26 mouse cellular contexts compared by ENCODE assay signal in genomic region chr7:135756984-135757586, GRCm38 (mm10). TPM values are rescaled to one million over a fixed set of nuclear protein-coding genes. Genes with fewer than 3 reads are reported as not detected.
DNase-seq lines count a peak whose midpoint lies in the region; ATAC-seq and TF ChIP-seq lines count a peak whose summit lies in the region.
"Had no signal": no experiment of that assay in that cellular context is flagged by ENCODE, and none has a peak within 500 bp of the region (broad histone marks: within the 10 kb centered on the region; RNA-seq: fewer than 3 reads in every experiment).

No protein-coding gene starts in this region.

- no peak overlapping the region for H3K27ac ChIP-seq in forebrain, embryonic 14.5 days (ENCODE audit: low read depth, low read length)
- no peak overlapping the region for H3K27ac ChIP-seq in forebrain, embryonic 13.5 days
- H3K27ac ChIP-seq in hindbrain, embryonic 14.5 days: peak overlapping the region; percentile 33
- H3K27ac ChIP-seq in hindbrain, embryonic 11.5 days (ENCODE audit: low read depth, low read length): no peak overlapping the region
- no peak overlapping the region for H3K27ac ChIP-seq in midbrain, embryonic 14.5 days (replicated peaks; ENCODE audit: low read depth, low read length)
- no peak overlapping the region for H3K27ac ChIP-seq in midbrain, embryonic 10.5 days (replicated peaks)
- H3K27ac ChIP-seq: embryonic facial prominence, embryonic 12.5 days; embryonic facial prominence, embryonic 15.5 days; forebrain, embryonic 12.5 days; heart, adult 2 months; heart, embryonic 10.5 days; heart, embryonic 13.5 days; intestine, embryonic 15.5 days had no signal

- TF ChIP-seq CTCF in brain, embryonic 14.5 days (IDR thresholded peaks at IDR 0.05; ENCODE audit: borderline replicate concordance, extremely low read depth, insufficient read depth, insufficient read length): no peak

- no peaks in the 10 kb centered on the region for H3K36me3 ChIP-seq in forebrain, embryonic 14.5 days (ENCODE audit: control insufficient read depth, insufficient read depth, low read length)
- H3K36me3 ChIP-seq in forebrain, embryonic 13.5 days (ENCODE audit: poor library complexity, severe bottlenecking): no peaks in the 10 kb centered on the region
- no peaks in the 10 kb centered on the region for H3K36me3 ChIP-seq in hindbrain, embryonic 14.5 days (replicated peaks; ENCODE audit: control insufficient read depth, insufficient read depth)
- H3K36me3 ChIP-seq in hindbrain, embryonic 11.5 days (ENCODE audit: control insufficient read depth, insufficient read depth, low read length): no peaks in the 10 kb centered on the region
- no peaks in the 10 kb centered on the region for H3K36me3 ChIP-seq in midbrain, embryonic 14.5 days (ENCODE audit: control insufficient read depth, insufficient read depth, low read length)
- no peaks in the 10 kb centered on the region for H3K36me3 ChIP-seq in midbrain, embryonic 10.5 days
- H3K36me3 ChIP-seq: embryonic facial prominence, embryonic 12.5 days; embryonic facial prominence, embryonic 15.5 days; forebrain, embryonic 12.5 days; heart, embryonic 10.5 days; heart, embryonic 13.5 days; intestine, embryonic 15.5 days had no signal

- DNase-seq in forebrain, embryonic 14.5 days (ENCODE audit: low spot score): peak; percentile 38
- DNase-seq in hindbrain, embryonic 14.5 days (ENCODE audit: low spot score): no peak
- no peak for DNase-seq in hindbrain, embryonic 11.5 days (ENCODE audit: low spot score)
- peak; percentile 23 for DNase-seq in midbrain, embryonic 14.5 days
- DNase-seq in midbrain, embryonic 10.5 days (ENCODE audit: low spot score): no peak
- DNase-seq in brain, embryonic 14.5 days (ENCODE audit: low read depth): peak; percentile 55
- DNase-seq: adrenal gland, adult 8-10 months; adrenal gland, postnatal 25 days; cerebellum, adult 18-20 months; cerebellum, adult 9-11 months; cerebellum, postnatal 25 days; gastrocnemius, postnatal 10 days; gastrocnemius, postnatal 36 days; heart, adult 2 months; heart, postnatal 14 days; heart, postnatal 4 days; kidney, adult 11 months had no signal

- no peak overlapping the region for H3K9ac ChIP-seq in forebrain, embryonic 14.5 days (ENCODE audit: low read length)
- no peak overlapping the region for H3K9ac ChIP-seq in forebrain, embryonic 13.5 days
- no peak overlapping the region for H3K9ac ChIP-seq in hindbrain, embryonic 14.5 days
- H3K9ac ChIP-seq in hindbrain, embryonic 11.5 days (ENCODE audit: low read depth, low read length): no peak overlapping the region
- no peak overlapping the region for H3K9ac ChIP-seq in midbrain, embryonic 14.5 days (replicated peaks; ENCODE audit: low read length)
- H3K9ac ChIP-seq: embryonic facial prominence, embryonic 12.5 days; embryonic facial prominence, embryonic 15.5 days; forebrain, embryonic 12.5 days; heart, embryonic 13.5 days; intestine, embryonic 15.5 days had no signal

- no peaks in the 10 kb centered on the region for H3K27me3 ChIP-seq in forebrain, embryonic 14.5 days (replicated peaks; ENCODE audit: control insufficient read depth, insufficient read depth, low read length)
- no peaks in the 10 kb centered on the region for H3K27me3 ChIP-seq in forebrain, embryonic 13.5 days
- H3K27me3 ChIP-seq in hindbrain, embryonic 14.5 days (ENCODE audit: control insufficient read depth, insufficient read depth, low read length): no peaks in the 10 kb centered on the region
- H3K27me3 ChIP-seq in hindbrain, embryonic 11.5 days (ENCODE audit: control insufficient read depth, insufficient read depth, low read length): no peaks in the 10 kb centered on the region
- H3K27me3 ChIP-seq in midbrain, embryonic 14.5 days (ENCODE audit: control insufficient read depth, insufficient read depth, low read length): no peaks in the 10 kb centered on the region
- H3K27me3 ChIP-seq in midbrain, embryonic 10.5 days (ENCODE audit: low read depth, poor library complexity, severe bottlenecking): no peaks in the 10 kb centered on the region
- H3K27me3 ChIP-seq: embryonic facial prominence, embryonic 12.5 days; embryonic facial prominence, embryonic 15.5 days; heart, embryonic 13.5 days; intestine, embryonic 15.5 days had no signal

- peaks cover 7% of the 10 kb centered on the region; the same call in 1 of the 2 replicates for H3K4me1 ChIP-seq in forebrain, embryonic 14.5 days (ENCODE audit: control insufficient read depth, insufficient read depth, low read length)
- peaks cover 16% of the 10 kb centered on the region; the same call in 1 of the 2 replicates for H3K4me1 ChIP-seq in forebrain, embryonic 13.5 days
- H3K4me1 ChIP-seq in hindbrain, embryonic 14.5 days (replicated peaks; ENCODE audit: control insufficient read depth, insufficient read depth, low read length): 0 out of 2 replicates have a peak, but pooled peaks cover 4% of the 10 kb centered on the region
- no peaks in the 10 kb centered on the region for H3K4me1 ChIP-seq in hindbrain, embryonic 11.5 days (replicated peaks; ENCODE audit: control insufficient read depth, insufficient read depth, low read length)
- H3K4me1 ChIP-seq in midbrain, embryonic 14.5 days (ENCODE audit: control insufficient read depth, insufficient read depth, low read length): no peaks in the 10 kb centered on the region
- H3K4me1 ChIP-seq in midbrain, embryonic 10.5 days: peaks cover 11% of the 10 kb centered on the region
- H3K4me1 ChIP-seq: embryonic facial prominence, embryonic 12.5 days; embryonic facial prominence, embryonic 15.5 days; heart, embryonic 10.5 days; heart, embryonic 13.5 days; intestine, embryonic 15.5 days had no signal

- no peak overlapping the region for H3K4me3 ChIP-seq in forebrain, embryonic 14.5 days (ENCODE audit: low read depth, low read length)
- H3K4me3 ChIP-seq in forebrain, embryonic 13.5 days: no peak overlapping the region
- no peak overlapping the region for H3K4me3 ChIP-seq in hindbrain, embryonic 14.5 days (replicated peaks; ENCODE audit: low read length)
- no peak overlapping the region for H3K4me3 ChIP-seq in hindbrain, embryonic 11.5 days (ENCODE audit: low read depth, low read length)
- no peak overlapping the region for H3K4me3 ChIP-seq in midbrain, embryonic 14.5 days (replicated peaks; ENCODE audit: low read depth, low read length)
- no peak overlapping the region for H3K4me3 ChIP-seq in midbrain, embryonic 10.5 days
- H3K4me3 ChIP-seq: embryonic facial prominence, embryonic 12.5 days; embryonic facial prominence, embryonic 15.5 days; forebrain, embryonic 12.5 days; heart, adult 2 months; heart, embryonic 10.5 days; heart, embryonic 13.5 days; intestine, embryonic 15.5 days had no signal

- 49% methylated on average over 6 of the region's 6 CpGs for WGBS in forebrain, embryonic 14.5 days
- 57% methylated on average over 6 of the region's 6 CpGs for WGBS in forebrain, embryonic 13.5 days
- WGBS in hindbrain, embryonic 14.5 days: 64% methylated on average over 6 of the region's 6 CpGs
- 90% methylated on average over 6 of the region's 6 CpGs for WGBS in hindbrain, embryonic 11.5 days
- 70% methylated on average over 6 of the region's 6 CpGs for WGBS in midbrain, embryonic 14.5 days
- 90% methylated on average over 6 of the region's 6 CpGs for WGBS in midbrain, embryonic 10.5 days

- no peak overlapping the region for H3K4me2 ChIP-seq in forebrain, embryonic 14.5 days (ENCODE audit: low read length)
- no peak overlapping the region for H3K4me2 ChIP-seq in forebrain, embryonic 13.5 days
- no peak overlapping the region for H3K4me2 ChIP-seq in hindbrain, embryonic 14.5 days (replicated peaks)
- H3K4me2 ChIP-seq in hindbrain, embryonic 11.5 days (replicated peaks; ENCODE audit: low read depth, low read length): no peak overlapping the region
- no peak overlapping the region for H3K4me2 ChIP-seq in midbrain, embryonic 14.5 days (ENCODE audit: low read length)
- H3K4me2 ChIP-seq: embryonic facial prominence, embryonic 12.5 days; embryonic facial prominence, embryonic 15.5 days; forebrain, embryonic 12.5 days; heart, embryonic 13.5 days; intestine, embryonic 15.5 days had no signal

- H3K9me3 ChIP-seq in forebrain, embryonic 14.5 days (replicated peaks; ENCODE audit: control insufficient read depth, low read length): no peaks in the 10 kb centered on the region
- H3K9me3 ChIP-seq in forebrain, embryonic 13.5 days (replicated peaks): no peaks in the 10 kb centered on the region
- no peaks in the 10 kb centered on the region for H3K9me3 ChIP-seq in hindbrain, embryonic 14.5 days (ENCODE audit: control insufficient read depth, low read length)
- H3K9me3 ChIP-seq in hindbrain, embryonic 11.5 days (ENCODE audit: control insufficient read depth, low read length): no peaks in the 10 kb centered on the region
- H3K9me3 ChIP-seq in midbrain, embryonic 14.5 days (ENCODE audit: control insufficient read depth, low read length): no peaks in the 10 kb centered on the region
- no peaks in the 10 kb centered on the region for H3K9me3 ChIP-seq in midbrain, embryonic 10.5 days (replicated peaks)
- H3K9me3 ChIP-seq: embryonic facial prominence, embryonic 12.5 days; embryonic facial prominence, embryonic 15.5 days; forebrain, embryonic 12.5 days; heart, embryonic 10.5 days; intestine, embryonic 15.5 days had no signal

- TF ChIP-seq POLR2A in brain, embryonic 14.5 days (IDR thresholded peaks at IDR 0.05; ENCODE audit: borderline replicate concordance, extremely low read depth, insufficient read depth, insufficient read length, poor library complexity, severe bottlenecking): no peak

- no peak for ATAC-seq in forebrain, embryonic 14.5 days
- no peak for ATAC-seq in forebrain, embryonic 13.5 days
- peak; percentile 80 for ATAC-seq in hindbrain, embryonic 14.5 days (ENCODE audit: low FRiP score)
- ATAC-seq in hindbrain, embryonic 11.5 days (ENCODE audit: low FRiP score): no peak
- ATAC-seq in midbrain, embryonic 14.5 days (ENCODE audit: low FRiP score, low TSS enrichment): no peak
- no peak for ATAC-seq in frontal cortex, adult (ENCODE audit: low TSS enrichment)
- ATAC-seq: activated CD4-positive, CD25-positive, alpha-beta regulatory T cell, adult 4 months; intestine, embryonic 15.5 days had no signal

RNA-seq across cellular contexts. Expression of gene Mki67, which starts 40.9 kb away (rescaled TPM):
- 22.9 and 28.8 TPM in 2 replicates for polyA plus RNA-seq in forebrain, embryonic 14.5 days (2014; fragmentation: Nextera tagmentation; extraction: Ambion mirVana)
- polyA plus RNA-seq in forebrain, embryonic 13.5 days (2015; fragmentation: Nextera tagmentation; extraction: Ambion mirVana): 40.4 and 40.9 TPM in 2 replicates
- 7.2 and 9.4 TPM in 2 replicates for polyA plus RNA-seq in hindbrain, embryonic 14.5 days (2014; fragmentation: Nextera tagmentation; extraction: Ambion mirVana)
- polyA plus RNA-seq in hindbrain, embryonic 11.5 days (2014; fragmentation: Nextera tagmentation; extraction: Ambion mirVana): 49.7 and 57.5 TPM in 2 replicates
- polyA plus RNA-seq in midbrain, embryonic 14.5 days (2014; fragmentation: Nextera tagmentation; extraction: Ambion mirVana): 6.4 and 12.5 TPM in 2 replicates
- polyA plus RNA-seq in midbrain, embryonic 10.5 days (2016; fragmentation: Nextera tagmentation; extraction: Ambion mirVana): 43.3 and 47.1 TPM in 2 replicates
- 15.0 and 18.4 TPM in 2 replicates for polyA plus RNA-seq in brain, embryonic 14.5 days (2012; rRNA removed)

Comparison
In these comparisons a context has a peak if more than half of its experiments do, and no peak if none do; other contexts are left out.
1. DNase-seq: peak in forebrain, embryonic 14.5 days (single experiment), midbrain, embryonic 14.5 days (single experiment) and brain, embryonic 14.5 days (single experiment); none in hindbrain, embryonic 14.5 days (single experiment), hindbrain, embryonic 11.5 days (single experiment) and midbrain, embryonic 10.5 days (single experiment).